Mouse (Mus musculus) retina, adult 2 months (tissue): ENCODE measurements around the gene Plekha1.
A peak's percentile ranks its signal among the peaks of the same experiment; 100 is the strongest.

Experiments used
- DNase-seq: peaks from one replicate; pipeline ENCODE4 v3.0.0-alpha.2; 2012; ENCODE audit warnings: low read depth, low spot score

Plekha1 gene

DNA sequence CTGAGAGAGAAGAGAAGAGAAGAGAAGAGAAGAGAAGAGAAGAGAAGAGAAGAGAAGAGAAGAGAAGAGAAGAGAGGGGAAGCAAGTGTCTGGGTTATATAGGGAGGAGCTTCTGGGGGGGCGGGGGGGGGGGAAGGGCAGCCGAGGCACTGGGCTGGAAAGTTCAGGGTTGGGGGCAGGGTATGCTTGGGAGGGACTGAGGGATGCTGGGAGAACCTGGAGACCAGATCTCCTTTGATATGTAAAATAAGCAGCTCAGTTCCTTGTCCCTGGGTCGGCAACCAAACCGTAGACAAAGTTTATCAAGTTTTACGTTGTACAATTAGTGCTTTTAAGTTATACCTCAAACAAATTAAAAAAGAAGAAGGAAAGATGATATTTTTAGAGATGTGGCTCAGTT lies 5.6 kb upstream of the Plekha1 start:
- DNase-seq = no peak

DNA sequence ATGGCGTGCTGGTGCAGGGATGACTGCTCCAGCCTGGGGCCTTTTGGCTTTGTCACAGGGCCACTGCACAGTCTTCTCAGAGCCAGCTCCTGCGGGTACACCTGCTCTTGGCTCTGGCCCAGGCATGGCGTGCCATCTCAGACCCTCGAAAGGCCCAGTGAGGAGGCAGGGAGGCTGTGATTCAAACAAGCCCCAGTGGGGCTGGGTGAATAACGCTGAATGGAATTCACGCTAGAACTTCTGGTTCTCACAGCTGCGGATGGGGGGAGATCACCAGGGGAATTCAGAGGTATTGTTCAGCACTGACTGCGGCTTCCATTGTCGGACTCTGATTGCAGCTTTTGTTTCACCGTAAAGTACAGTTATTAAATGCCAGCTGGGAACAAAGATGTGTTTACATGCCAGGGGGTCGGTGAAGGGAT lies 4.8 kb upstream of the Plekha1 start:
- DNase-seq = no peak

DNA sequence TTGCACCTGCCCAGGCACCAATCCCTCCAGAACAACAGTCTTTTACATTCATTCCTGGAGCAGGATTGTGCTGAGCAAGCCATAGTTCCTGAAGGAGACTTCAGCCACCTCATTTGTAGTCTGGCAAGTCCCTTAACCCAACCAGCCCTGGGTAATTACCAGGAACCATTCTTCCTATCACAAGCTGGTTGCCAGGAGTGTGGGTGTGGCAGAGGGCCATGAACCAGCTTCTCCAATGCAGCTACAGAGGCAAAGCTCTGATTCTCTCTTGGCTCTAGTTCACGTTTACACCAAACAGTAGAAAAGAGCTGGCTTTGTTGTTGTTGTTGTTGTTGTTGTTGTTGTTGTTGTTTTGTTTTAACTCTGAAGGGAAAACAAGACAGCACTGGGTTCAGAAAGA lies 3.1 kb upstream of the Plekha1 start:
- no peak for DNase-seq

DNA sequence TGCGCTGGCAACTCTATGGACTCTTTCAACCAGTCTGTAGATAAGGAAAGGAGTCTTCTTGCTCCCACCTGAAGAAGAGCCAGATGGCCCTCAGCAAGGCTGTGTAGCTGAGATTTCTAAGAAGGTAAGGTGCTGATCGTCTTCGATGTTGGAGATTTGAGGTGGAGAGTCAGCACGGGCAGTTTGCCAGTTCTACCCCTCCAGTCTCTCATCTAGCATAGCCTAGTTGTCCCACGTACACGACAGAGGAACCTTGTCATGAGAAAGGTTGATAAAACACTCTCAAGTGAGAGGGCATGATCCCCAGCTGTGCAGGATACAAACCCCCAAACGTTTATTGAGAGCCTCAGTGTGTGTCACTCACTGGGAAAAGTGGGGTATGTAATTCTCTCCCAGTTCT lies 845 bp upstream of the Plekha1 start:
- no peak for DNase-seq

DNA sequence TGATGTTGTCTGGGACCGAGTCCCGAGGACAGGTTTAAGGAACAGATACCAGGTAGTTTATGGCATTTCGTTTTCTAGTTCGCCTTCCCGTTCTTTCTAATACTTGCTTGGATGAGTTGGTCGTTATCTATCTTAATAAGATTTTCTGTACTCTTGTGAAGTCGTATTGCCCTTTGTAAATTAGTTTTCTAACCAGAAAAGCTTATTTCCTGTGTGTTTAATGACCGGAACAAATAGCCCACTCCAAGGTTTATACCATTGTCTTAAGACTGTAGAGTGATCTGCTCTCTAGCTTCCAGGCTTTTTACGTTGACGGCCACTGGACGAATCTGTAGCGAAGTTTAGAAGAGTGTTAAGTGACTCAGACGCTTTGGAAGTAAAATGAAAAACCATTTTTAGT lies 1.1 kb downstream of the Plekha1 start:
- no peak for DNase-seq

DNA sequence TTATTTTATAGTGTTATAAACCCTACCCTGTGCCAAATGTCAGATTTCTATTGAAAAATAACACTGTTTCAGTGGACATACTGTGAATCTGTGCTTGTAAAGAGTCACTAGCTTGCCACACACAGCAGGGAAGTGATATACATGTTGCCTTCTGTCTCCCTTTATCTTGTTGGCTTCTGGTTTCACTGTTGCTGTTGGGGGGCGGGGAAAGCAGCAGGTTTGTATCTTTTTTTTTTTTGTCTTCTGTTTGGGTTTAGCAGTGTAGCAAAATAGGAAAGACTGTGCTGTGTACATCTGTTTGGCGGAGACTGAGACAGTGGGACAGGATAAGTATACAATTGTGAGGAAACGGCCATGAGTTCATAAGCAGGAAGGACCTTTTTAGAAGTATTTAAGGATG lies 1.7 kb downstream of the Plekha1 start:
- DNase-seq = no peak

DNA sequence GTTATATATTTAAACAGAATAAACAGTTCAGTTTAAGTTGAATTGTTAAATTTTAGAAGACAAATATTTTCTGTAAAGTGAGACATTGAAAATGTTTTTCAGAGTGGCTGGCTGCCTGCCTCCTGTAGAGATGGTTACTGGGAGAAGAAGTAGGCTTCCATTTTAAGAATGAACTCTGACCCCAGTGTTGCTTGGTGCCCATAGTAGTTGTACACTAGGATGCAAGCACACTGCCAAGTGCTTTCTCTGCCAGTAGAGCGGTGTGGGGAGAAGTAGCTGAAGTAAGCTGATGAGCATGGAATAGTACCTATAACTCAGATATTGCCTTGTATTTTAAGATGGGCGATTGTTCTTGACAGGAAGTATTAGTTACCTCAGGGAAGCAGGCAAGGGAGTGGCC lies 18.6 kb downstream of the Plekha1 start:
- DNase-seq = no peak

DNA sequence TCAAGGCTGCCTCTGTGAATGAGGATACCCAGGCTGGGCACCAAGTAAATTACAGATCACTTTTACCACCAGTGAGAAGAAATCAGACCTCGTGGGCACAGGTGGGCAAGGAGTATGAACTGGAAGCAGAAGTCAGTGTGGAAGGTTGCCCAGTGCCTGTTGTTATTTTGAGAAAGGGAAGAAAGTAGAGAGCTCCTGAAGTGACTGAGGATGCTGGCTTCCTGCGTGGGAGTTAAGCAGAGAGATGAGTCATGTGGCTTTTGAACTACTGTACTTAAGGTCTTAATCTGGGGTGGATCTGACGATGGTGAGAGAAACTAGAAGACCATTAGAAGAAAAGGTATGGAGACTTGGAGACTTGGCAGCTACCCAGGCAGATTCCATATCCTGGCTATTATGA lies 20.7 kb downstream of the Plekha1 start:
- DNase-seq = no peak

DNA sequence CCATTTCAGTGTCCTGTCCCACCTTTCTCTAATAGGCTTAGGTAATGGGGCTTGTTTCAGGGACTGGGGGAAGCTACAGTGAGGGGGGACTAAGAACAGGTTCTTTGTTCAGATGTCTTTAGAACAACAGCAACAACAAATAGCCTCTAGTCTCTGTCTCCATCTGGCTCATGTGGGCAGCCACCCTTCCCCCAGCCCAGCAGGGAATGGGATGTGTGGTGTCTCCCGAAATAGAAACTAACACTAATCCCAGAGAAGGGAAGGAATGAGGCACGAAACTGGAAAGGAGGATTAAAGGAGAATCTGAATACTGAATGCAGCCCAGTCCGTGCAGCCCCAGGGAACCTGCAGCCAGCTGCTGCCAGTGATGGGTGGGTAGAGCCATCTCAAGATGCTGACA lies 22.4 kb downstream of the Plekha1 start:
- DNase-seq = peak; percentile 50

DNA sequence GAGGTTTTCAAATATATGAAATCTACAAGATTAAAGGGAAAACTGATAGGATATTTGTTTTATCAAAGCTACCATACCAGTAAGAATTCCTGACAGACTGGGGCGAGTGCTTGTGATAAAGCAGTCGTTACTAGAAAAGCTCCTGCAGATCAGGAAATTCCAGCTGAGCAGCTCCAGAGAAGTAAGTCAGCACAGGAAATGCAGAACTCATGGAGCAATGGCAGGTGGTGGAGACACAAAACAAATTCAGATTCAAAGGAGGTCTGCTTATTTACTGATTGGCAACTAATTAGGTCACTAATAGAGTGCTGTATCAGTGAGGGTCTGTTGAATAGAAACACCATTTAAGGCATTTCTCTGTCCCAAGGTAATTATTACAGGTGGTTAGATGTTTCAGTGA lies 25.3 kb downstream of the Plekha1 start:
- no peak for DNase-seq

DNA sequence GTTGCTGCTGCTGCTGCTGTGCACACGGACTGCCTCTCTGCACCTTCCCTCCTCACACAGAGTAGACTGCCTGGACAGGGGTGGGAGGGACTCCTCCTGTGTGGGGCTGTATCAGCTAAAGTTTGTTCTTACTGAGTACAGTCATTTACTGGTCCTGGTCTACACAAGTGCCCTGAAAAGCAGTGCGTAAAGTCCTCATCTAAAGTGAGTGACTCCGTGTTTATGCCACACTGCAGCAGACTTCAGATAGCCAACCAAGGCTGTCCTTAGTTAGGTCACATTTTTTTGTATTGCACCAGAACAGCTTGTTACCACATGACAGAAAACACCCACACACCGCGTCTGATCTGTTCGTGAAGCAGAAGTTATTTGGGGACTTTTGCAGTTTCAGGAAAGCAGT lies 27.4 kb downstream of the Plekha1 start:
- no peak for DNase-seq

DNA sequence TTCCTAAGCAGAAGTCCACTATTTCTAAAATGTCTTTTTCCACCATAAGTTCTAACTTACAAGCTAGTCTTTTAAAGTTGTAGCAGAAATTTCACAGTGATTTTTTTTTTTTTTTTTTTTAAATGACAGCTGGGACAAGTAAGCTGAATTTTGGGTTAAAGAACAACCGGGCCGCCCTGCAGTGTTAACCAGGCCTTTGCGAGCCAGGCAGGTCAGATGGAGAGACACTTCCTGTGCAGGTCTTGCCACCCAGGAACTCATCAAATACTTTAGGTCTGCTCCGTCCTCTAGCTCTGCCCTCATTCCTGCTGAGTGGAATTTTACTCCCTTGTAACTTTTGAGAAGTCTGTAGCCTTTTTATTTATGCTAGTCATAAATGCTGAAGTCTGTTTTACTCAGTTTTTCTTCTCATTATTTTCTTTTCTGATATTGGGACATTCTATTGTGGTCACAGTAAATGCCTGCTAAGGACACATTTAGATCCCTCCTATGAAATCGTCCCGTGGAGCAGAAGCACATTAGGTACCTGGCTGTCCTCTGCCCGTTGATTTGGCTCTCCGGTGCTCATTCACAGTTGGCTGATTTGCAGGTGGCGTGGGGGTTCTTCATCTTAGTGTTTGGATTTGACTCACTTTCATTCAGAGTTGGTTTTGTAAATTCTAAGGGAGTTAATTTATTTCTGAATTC lies 29.5 kb downstream of the Plekha1 start:
- DNase-seq = no peak

DNA sequence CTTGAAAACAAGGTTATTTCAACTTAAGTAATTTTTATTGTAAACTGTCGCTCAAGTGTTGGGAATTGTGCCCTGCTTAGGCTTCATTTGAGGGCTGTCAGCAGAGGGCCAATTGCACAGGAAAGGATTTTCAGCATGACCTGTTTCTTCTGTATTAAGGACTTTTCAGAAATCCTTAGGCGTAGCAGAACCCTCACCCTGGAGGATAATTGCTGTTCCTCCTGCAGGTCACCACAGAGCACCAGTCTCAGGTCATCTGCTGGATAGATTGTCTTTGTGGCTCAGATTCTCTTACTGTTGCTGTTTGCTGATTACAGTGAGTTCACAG lies 30.0 kb downstream of the Plekha1 start:
- no peak for DNase-seq

DNA sequence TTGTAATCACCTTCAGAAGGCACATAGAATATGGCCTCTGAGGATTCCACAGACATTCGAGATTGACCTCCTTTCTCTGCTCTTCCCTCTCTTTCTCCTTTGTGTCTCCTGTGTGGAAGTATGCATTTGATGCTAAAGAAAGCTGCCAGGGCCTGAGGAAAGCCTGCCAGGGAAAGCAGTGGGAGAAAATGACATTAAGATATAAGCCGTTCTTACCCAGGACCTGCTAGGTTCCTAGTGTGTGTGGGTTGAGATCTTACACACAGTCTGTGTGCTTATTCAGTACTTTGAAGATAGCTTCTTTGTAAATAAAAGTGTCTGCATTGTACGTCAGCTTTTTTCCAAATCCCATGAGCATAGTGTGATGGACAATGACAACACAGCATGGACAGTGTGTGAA lies 30.5 kb downstream of the Plekha1 start:
- DNase-seq = no peak

DNA sequence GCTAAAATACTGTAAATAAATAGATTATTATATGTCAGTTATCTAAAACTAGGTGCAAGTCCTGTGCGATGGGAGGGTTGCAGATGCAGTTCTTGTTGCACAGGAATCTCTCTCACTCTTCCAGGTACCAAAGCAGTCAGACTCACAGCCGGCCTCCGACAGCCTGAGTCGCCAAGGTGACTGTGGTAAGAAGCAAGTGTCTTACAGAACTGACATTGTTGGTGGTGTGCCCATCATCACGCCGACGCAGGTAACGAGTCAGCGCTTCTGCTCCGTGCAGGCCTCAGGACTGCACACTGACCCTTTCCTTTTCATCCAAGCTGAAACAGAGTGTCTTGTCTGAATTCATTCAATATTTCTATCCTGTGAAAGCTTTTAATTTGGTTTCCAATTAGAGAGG lies 31.6 kb downstream of the Plekha1 start:
- no peak for DNase-seq

DNA sequence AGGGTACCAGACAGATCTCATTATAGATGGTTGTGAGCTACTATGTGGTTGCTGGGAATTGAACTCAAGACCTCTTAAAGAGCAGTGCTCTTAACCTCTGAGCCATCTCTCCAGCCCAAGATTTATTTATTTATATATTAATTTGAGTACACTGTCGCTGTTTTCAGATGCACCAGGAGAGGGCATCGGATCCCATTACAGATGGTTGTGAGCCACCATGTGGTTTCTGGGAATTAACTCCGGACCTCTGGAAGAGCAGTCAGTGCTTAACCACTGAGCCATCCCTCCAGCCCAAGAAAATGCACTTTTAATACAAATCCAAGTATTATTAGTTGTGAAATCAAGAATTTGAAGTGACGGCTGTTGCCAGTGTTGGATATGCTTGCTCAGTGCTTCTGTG lies 32.8 kb downstream of the Plekha1 start:
- DNase-seq = no peak

DNA sequence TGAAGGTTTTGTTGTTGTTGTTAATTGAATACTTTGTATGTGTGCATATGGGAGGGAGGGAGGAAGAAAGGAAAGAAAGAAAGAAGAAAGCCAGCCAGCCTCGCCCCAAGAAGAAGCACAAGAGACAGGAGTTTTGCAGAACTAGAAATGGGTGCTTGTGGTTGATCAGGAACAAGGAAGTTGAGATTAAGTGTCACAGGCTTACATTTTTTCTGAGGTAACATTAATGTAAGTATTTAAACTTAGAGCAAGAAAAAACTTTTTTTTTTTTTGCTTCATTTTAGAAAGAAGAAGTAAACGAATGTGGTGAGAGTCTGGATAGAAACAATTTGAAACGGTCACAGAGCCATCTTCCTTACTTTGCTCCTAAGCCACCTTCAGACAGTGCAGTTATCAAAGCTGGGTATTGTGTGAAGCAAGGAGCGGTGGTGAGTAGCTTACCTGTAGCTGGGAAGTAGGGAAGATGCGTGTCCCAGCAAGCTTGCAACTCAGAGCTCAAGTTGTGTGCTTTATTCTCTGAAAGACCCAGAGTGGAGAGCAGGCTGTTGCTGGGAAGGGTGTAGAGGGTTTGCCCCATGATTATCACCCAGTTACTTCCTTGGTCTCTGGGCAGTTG lies 34.8 kb downstream of the Plekha1 start:
- DNase-seq = no peak

DNA sequence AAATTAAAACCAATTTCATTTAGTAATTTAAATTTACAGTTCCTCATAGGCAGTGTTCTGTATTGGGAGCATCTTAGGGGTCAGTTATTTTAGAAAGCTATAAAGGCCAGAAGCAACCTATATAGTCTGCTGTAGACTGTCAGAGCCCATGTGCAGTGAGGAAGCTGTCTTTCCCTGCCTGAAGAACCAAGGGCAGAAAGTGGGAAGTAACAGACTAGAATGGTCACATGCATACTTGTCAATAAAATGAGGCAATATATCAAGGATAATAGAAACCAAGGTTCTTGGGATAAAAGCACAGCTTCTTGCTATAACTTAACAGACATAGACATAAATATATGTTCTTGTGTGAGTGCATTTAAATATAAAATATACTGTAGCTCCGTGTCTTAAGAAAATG lies 37.4 kb downstream of the Plekha1 start:
- DNase-seq = no peak

DNA sequence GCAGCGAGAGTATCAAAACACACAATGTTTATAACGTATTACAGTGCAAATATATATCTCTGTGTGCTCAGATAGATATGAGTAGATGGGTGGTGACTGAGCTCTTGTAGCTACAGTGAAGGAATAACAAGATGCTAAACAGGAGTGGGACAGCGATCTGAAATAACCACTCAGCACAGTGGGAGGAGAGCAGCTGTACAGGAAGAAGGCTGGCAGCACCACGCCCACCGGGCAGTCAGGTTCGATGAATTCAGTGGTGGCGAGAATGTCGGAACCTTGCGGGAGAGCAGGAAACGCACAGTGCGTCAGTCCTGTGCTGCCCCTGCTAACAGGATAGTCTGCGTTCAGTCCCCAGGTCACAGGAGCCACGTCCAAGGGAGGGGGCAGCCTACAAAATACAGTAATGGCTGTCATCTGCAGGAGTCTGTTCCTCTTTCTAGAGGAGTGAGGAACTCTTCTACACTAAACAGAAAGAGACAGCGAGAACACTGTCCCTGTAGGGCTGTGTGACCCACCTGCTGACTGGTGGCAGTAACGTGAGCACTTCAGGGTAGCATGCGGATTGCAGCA lies 38.0 kb downstream of the Plekha1 start:
- DNase-seq = no peak

DNA sequence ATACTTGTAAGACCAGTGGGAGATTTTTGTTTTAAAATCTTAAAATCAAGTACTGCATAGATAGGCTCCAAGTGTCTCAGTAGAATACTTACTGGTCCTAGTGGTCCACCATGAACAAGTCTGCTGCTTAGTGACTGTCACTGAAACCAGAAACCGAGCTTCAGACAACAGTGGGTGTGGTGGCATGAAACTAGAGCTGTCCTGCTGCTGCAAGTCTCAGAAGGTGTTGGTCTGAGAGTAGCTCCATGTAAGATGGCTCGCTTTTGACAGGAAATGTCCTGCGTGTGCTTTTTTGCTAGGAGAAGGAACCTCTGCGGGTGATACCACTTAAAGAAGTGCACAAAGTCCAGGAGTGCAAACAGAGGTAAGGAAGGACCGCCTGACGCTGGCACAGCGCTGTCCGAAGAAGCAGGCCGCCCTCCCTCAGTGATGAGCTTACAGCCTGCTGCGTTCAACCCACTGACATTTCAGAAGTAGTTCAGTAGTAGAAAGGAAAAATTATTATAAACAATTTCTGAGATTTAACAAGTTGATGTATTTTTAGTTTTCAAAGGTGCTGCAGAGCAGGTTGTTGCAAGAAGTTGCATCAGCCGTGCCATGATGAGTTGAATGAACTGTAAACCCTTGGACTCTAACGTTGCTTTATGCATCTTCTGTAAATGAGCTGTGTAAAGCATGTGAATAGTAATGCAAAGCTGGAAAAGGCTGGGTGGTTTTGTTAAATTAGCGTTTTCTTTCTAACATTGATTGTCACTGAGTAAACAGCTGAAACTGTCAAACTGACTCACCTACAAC lies 39.2 kb downstream of the Plekha1 start:
- DNase-seq = no peak

DNA sequence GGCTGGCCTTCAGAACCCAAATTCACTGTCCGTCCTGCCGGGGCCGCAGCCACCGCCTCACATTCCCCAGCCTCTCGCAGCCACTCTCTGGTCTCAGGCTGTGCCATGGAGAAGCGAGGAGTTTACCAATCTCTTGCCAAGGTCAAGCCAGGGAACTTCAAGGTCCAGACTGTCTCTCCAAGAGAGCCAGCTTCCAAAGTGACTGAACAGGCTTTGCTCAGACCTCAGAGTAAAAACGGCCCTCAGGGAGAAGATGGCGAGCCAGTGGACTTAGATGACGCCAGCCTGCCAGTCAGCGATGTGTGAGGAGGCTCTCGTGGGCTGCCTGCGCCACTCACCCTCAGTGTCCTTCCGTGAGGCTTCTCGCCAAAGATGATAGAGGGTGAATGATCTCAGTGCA lies 45.3 kb downstream of the Plekha1 start:
- no peak for DNase-seq

DNA sequence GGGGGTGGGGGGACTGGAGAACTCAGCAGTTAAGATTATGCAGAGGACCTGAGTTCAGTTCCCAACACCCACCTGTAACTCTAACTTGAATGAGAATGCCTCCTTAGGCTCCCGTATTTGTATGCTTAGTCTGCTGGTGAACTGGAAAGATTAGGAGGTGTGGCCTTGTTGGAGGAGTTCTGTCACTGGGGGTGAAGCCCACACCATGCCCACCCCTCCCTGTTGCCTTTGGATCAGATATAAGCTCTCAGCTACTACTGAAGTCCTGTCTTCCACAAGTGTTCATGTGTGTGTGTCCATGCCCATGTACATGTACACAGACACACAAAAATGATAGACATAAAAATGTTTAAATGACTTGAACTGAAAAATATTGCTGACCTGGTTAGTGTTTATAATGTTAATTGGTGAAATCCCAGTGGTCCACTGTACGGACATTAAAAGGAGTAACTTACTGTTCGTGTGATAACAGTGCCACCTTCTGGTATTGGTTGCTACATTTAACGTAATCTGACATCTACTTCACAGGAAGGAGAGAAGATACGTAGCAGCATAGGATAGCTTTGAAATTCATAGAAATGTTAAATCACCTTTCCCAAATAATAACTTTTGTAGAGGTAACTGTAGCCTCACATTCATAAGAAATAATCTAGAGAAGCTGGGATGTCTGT lies 49.3 kb downstream of the Plekha1 start:
- DNase-seq = peak; percentile 46
